Mouse (Mus musculus) ES-CJ7 (cell line): ENCODE data around the gene Phka1.

Experiments
- DNase-seq: peaks from one replicate; pipeline ENCODE4 v3.0.0; 2011; ENCODE audit warnings: low read depth, low spot score

Gene Phka1

DNA sequence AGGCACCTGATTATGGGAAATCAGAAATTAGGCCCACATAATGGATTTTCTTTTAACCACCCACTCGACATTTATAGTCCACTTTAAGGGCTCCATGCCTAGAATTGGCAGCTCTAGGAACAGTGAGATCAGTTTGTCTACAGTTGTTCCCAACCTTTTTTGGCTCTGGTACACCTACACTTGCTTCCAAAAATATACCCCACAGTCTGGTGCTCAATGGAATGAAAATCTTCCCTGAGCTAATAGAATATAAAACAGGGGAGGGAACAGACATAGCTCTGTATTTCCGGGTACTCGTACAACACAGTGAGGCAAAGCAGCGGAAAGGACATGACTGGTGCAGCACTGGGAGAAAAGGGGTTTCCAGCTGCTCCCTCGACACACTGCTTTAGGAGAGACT, 168.5 kb downstream of the Phka1 start:
- DNase-seq = no peak
